Mouse (Mus musculus): Measurements from ENCODE around the gene Usp47.

- TF ChIP-seq CTCF (IDR thresholded peaks at IDR 0.05 in 2 of 3, conservative IDR thresholded peaks at IDR 0.05 in 1 of 3; ENCODE audit: control insufficient read depth in 1 of 3, insufficient read depth in 1 of 3, low read depth in 2 of 3, low read length in 3 of 3, poor library complexity in 1 of 3, severe bottlenecking in 1 of 3) (no peak), POLR2A (IDR thresholded peaks at IDR 0.05; ENCODE audit: control insufficient read depth in 1 of 2, insufficient read depth in 1 of 2, low read depth in 1 of 2, low read length in 2 of 2, poor library complexity in 1 of 2) (no peak), CHD1 (IDR thresholded peaks at IDR 0.05; ENCODE audit: low read depth, low read length) (no peak)
These were observed 119.8 kb downstream of the Usp47 start for GRCm38 (mm10) chr7:112143090-112143500.

Measured in MEL (cell line).